Mouse (Mus musculus) macrophage (primary cell): ENCODE results near the gene Nat8f5. TPM values are rescaled to one million over a fixed set of nuclear protein-coding genes. Genes with fewer than 3 reads are reported as not detected.
"Not testable (repeated sequence)": the region's sequence is repeated elsewhere in the genome, so short reads cannot be mapped to it uniquely, and the experiment has no call there.

Experiments used
- H3K27ac ChIP-seq: fragments of 350-480 bp; formaldehyde crosslinking; 2 replicates; pipeline ENCODE4 v1.9.0; 2021
- H3K36me3 ChIP-seq: fragments of 350-480 bp; formaldehyde crosslinking; 2 replicates; pipeline ENCODE4 v1.9.0; 2021; ENCODE audit errors: inconsistent target
- H3K4me3 ChIP-seq: fragments of 350-480 bp; formaldehyde crosslinking; 2 replicates; pipeline ENCODE4 v1.9.0; 2021; ENCODE audit errors: inconsistent target
- H3K79me2 ChIP-seq: fragments of 350-480 bp; formaldehyde crosslinking; 2 replicates; pipeline ENCODE4 v1.9.0; 2021; ENCODE audit errors: inconsistent target
- WGBS: methylation state at CpG from one replicate; pipeline ENCODE4 v1.1.7; 2026; ENCODE audit warnings: inconsistent platforms; ENCODE audit not compliant: missing documents; 5-methylcytosine and 5-hydroxymethylcytosine counted together
- polyA plus RNA-seq: library from polyadenylated mRNA; stranded (reverse); fragments of 250-400 nt; gene quantifications from 3 replicates; pipeline ENCODE4 v1.2.4, GENCODE M21; 2018; ENCODE audit warnings: inconsistent platforms

The Nat8f5 gene
- polyA plus RNA-seq, 1 experiment from 2014 or later: not detected

DNA sequence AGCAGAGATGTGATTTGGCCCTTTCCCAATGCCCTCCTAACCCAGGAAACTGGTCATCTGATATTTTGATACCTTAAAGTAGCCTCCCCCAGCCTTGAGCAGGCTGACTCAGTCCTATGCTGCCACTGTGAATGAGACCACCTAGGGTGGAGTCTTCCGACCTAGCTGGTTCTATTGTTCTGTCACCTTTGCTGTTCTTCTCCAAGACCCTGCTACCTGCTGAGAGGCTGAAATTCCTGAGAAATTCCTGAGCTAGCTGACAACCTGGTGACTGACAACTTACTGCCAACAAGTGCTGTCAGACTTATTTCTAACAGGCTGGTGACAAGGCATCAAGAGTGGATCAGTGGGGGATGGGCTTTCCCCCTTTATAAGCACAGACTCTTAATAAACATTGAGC is 2.4 kb downstream of the Nat8f5 start:
- Histone ChIP-seq H3K36me3 (no peaks in the 10 kb centered on the region), H3K4me3 (no peak overlapping the region), H3K27ac (no peak overlapping the region), H3K79me2 (no peaks in the 10 kb centered on the region)
- WGBS: 82% methylated on average over 1 of the region's 1 CpGs

DNA sequence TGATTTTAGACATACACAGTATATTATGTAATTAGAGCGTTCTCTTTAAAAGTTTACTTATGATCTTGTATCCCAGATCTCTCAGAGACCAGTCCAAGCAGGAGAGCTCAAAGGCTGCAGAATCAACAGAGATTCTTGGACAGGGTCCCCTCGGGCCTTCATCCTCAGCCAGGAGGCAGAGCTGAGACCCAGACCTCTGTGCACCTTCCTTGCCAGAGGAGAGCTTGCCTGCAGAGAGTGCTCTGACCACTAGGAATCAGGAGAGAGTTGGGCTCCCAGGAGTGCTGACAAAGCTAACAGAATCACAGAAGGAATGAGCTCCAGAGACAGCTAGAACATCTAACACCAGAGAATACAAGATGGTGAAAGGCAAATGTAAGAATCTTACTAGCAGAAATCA is 7.4 kb downstream of the Nat8f5 start:
- WGBS: 94% methylated on average over 2 of the region's 2 CpGs
- Histone ChIP-seq H3K27ac (no peak overlapping the region), H3K79me2 (no peaks in the 10 kb centered on the region), H3K36me3 (no peaks in the 10 kb centered on the region), H3K4me3 (no peak overlapping the region)

DNA sequence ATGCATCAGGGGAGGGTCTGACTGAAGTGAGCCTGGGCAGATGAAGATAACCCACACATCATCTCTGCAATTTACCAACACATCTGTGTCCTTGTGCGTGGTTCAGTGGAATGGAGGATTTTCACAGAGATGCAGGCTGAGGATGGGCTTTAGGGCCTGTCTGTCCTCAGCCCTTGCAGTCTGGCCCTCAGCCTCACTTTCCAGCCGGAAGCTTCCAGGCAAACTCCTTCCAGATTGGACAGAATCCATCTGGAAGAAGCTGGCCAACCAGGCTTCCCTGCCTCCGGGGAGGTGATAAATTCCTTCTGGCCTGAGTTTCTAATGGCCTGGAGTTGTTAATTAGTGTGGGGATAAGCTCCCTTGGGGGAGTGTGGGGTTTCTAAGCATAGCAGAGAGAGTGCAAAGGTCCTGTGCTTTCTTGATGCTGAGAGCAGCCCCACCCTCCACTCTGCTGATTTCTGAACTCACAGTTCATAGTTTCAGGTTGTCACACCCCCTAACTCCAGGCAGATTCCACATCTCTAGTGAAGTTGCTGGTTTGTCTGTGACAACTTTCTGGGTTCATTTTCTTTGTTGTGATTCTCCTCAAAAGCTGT is 9.7 kb downstream of the Nat8f5 start:
- not testable (repeated sequence) for H3K27ac ChIP-seq, H3K36me3 ChIP-seq, H3K4me3 ChIP-seq, H3K79me2 ChIP-seq
- 87% methylated on average over 2 of the region's 3 CpGs for WGBS

DNA sequence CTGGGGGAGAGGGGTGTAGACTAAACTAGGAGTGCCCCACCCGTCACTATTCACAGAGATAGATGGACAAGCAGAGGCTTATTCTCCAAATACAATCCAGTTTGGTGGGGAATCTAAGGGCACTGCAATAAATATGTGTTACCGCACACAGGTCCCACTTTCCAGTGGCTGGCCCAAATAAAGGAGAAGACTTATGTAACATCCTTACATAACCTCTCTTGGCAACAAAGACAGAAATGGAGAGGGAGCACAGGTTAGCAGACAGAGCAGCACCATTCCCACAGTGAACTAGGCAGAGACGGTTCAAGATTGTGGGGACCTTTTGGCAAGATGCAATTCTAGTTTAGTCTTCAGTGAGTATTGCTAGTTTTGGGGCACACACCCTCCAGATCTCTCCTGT is 10.3 kb downstream of the Nat8f5 start:
- not testable (repeated sequence) for H3K36me3 ChIP-seq, H3K79me2 ChIP-seq, H3K4me3 ChIP-seq, H3K27ac ChIP-seq
- WGBS: no CpG with 5 or more reads among the region's 3 CpGs

DNA sequence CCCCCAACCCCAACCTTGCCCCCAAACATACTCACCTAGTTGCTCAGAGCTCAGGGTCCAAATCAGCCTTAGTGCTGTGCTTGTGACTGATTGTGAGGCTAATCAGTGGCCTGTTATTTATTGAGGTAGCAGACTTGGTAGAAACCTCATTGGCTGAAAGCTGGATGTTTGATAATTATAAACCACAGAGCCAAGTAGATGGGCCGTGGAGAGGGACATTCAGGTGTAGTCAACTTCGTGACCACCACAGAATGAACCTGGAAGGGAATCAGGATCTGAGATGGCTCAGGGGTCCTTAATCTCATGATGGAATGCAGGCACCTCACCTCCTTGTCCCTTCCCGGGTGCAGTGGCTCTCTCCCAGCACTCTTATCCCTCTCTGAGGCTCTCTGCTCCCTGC is 11.0 kb downstream of the Nat8f5 start:
- not testable (repeated sequence) for H3K36me3 ChIP-seq, H3K4me3 ChIP-seq, H3K27ac ChIP-seq, H3K79me2 ChIP-seq
- 83% methylated on average over 2 of the region's 3 CpGs for whole genome bisulfite sequencing

DNA sequence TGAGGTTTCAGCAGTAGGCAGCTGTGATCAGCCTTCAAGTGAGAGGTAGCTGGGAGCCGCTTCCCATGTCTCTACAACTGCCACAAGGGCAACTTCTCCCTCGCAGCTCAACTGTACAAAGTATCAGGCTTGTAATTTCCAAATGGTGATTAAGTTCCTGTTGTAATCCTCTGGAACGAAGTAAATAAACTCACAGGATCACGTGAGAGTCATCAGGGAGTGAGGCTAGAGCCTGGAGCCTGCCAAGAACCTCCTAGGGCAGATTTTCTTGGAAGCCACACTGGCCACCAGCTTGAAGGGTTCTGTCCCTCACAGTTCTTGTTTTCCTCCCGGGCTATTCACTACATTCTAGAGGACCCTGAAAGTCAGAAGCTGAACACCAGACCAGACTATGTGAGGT is 17.6 kb downstream of the Nat8f5 start:
- H3K79me2 ChIP-seq, H3K4me3 ChIP-seq, H3K27ac ChIP-seq, H3K36me3 ChIP-seq: not testable (repeated sequence)
- WGBS: 70% methylated on average over 5 of the region's 5 CpGs

Other genes with a start within 250 kb of the Nat8f5 start
- gene Alms1, start 233.4 kb downstream of the Nat8f5 start, polyA plus RNA-seq: 1.1 to 2.6 TPM (median 1.5 TPM) in 3 replicates
- gene Nat8f7, start 107.8 kb downstream of the Nat8f5 start, polyA plus RNA-seq: not detected in 3 replicates
- not detected in 3 replicates for gene Nat8f3, start 55.2 kb downstream of the Nat8f5 start, polyA plus RNA-seq
- gene Nat8f6, start within 50 bp of the Nat8f5 start, polyA plus RNA-seq: not detected in 3 replicates
- gene Nat8, start 11.1 kb upstream of the Nat8f5 start, polyA plus RNA-seq: not detected in 3 replicates
- not detected in 3 replicates for gene Nat8f2, start 48.2 kb upstream of the Nat8f5 start, polyA plus RNA-seq
- 0.36 to 0.52 TPM (median 0.38 TPM) in 3 replicates for gene Nat8f4, start 83.9 kb upstream of the Nat8f5 start, polyA plus RNA-seq
- gene Tprkb, start 90.9 kb upstream of the Nat8f5 start, polyA plus RNA-seq: 20.6 to 22.8 TPM (median 21.2 TPM) in 3 replicates
- 0.87 to 3.0 TPM (median 0.91 TPM) in 3 replicates for gene Nat8f1, start 94.7 kb upstream of the Nat8f5 start, polyA plus RNA-seq
- 32.2 to 44.7 TPM (median 38.9 TPM) in 3 replicates for gene Dusp11, start 140.7 kb upstream of the Nat8f5 start, polyA plus RNA-seq
- gene Figla, start 195.2 kb upstream of the Nat8f5 start, polyA plus RNA-seq: not detected in 3 replicates
- not detected in 3 replicates for gene Add2, start 207.7 kb upstream of the Nat8f5 start, polyA plus RNA-seq